Mouse (Mus musculus) monocyte, adult 59 days (primary cell): Measurements from ENCODE around the gene Gm49486. TPM values are rescaled to one million over a fixed set of nuclear protein-coding genes. Genes with fewer than 3 reads are reported as not detected.

Source experiments
- total RNA-seq, 2 experiments: library from RNA; stranded (reverse); gene quantifications; one replicate each; pipeline ENCODE4 v1.2.4; 2023

Gene Gm49486
- total RNA-seq = under 1 TPM in 1 of 2 experiments, not detected in 1; 0.21 TPM

DNA sequence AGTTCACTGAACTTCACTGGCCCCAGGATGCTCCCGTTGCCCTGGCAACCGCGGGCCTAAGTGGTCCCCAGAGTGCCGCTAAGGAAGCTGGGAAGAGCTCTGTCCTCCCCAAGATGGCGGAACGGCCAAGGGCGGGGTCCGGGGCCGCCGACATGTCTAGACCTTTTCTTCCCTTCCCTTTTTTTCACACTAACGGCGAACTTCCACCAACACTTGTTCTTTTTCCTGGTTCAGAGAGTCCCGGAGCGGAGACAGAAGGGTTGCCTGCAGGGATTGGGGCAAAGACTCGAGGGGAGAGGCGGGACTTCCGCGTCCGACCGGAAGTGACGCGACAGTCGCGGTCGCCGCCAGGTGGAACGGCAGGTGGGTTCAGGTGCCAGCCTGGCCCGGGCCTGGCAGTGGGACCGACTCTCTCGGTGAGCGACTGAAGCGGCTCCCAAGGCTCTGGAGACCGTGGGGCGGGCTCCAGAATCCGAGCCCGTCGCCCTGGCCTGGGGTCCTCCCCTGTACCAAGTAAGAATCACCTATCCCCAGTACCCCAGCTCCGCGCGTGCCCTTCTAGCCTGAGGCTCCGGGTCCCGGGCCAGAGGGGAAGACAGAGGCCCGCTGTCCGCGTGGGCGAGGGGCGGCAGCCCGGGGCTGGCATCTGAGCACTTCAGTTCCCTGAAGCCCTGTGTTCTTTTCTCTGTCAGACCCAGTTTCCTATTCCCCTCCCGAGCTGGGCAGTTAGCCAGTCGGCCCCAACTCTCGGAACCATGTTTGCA, at the start of gene Gm49486, which contains the start of gene Pick1:
Gm49486 (plus strand) TSS at position 334 of the 764 bp plus-strand sequence.
Pick1 (plus strand) TSS at position 116 of the 764 bp plus-strand sequence.

DNA sequence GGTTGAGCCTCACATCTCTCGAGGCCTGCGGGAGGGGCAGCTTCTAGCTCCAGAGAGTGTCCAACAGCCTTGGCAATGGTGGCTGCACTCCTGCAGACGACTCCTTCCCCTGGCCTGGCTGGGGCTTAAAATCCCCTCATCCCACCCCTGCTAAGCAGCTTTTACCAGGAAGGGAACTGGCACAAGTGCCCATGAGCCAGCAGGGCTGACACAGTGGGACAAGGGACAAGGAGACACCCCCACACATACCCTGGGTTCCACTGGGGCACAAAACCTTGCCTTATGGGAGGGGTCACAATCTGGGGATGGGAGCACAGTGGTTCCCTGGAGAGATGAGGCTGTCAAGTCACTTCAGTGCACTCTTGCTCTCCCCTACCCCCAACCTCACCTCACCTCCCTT, 25.5 kb downstream of the Gm49486 start, which contains the start of gene Slc16a8:
Slc16a8 (minus strand) TSS at position 101 of the 400 bp plus-strand sequence.

DNA sequence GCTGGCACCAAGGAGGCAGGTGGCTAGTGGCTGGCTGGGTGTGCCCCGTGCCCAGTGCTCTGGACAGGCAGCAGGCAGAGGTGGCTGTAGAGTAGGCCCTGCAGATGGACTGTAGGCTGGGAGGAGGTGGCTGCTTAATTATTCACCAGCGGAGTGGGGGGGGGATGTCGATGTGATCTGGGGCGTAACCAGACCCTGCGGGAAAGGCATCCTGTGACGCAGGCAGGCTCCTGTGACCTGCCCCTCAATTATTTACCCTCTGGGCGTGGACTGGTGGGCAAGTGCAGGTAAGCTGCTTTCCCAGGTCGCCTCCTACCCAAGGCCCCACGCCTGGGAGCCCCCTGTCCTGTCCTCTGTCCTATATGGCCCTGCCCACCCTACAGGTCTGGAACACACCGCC, 56.2 kb downstream of the Gm49486 start, which contains the start of gene Baiap2l2:
Baiap2l2 (minus strand) TSS at position 139 of the 400 bp plus-strand sequence.

Other genes with a start within 250 kb of the Gm49486 start
- gene H1f0, start 200.9 kb upstream of the Gm49486 start, total RNA-seq = 10 to 100 TPM; 41.2 to 48.2 TPM
- not detected for gene Galr3, start 187.5 kb upstream of the Gm49486 start, total RNA-seq
- 10 to 100 TPM; 14.7 to 17.8 TPM for gene Ankrd54, start 166.5 kb upstream of the Gm49486 start, total RNA-seq
- gene Eif3l, start 154.2 kb upstream of the Gm49486 start, total RNA-seq = 10 to 100 TPM; 90.7 to 95.1 TPM
- 10 to 100 TPM; 13.9 to 16.0 TPM for gene Micall1, start 120.5 kb upstream of the Gm49486 start, total RNA-seq
- 10 to 100 TPM; 49.3 to 59.7 TPM for gene Polr2f, start 88.4 kb upstream of the Gm49486 start, total RNA-seq
- gene 1700088E04Rik, start 88.1 kb upstream of the Gm49486 start, total RNA-seq = under 1 TPM in 1 of 2 experiments, not detected in 1; 0.42 TPM
- not detected for gene Sox10, start 64.2 kb upstream of the Gm49486 start, total RNA-seq
- gene Pick1, start 218 bp upstream of the Gm49486 start, total RNA-seq = 10 to 100 TPM; 12.3 to 12.7 TPM
- not detected for gene Slc16a8, start 25.4 kb downstream of the Gm49486 start, total RNA-seq
- gene Baiap2l2, start 56.1 kb downstream of the Gm49486 start, total RNA-seq = not detected
- gene Pla2g6, start 99.0 kb downstream of the Gm49486 start, total RNA-seq = 1 to 10 TPM; 4.7 to 7.8 TPM
- gene Maff, start 117.2 kb downstream of the Gm49486 start, total RNA-seq = 10 to 100 TPM; 70.0 to 72.2 TPM
- gene Tmem184b, start 174.2 kb downstream of the Gm49486 start, total RNA-seq = 100 to 1,000 TPM in 1 of 2 experiments, 10 to 100 TPM in 1; 94.0 to 114 TPM
- gene Csnk1e, start 226.2 kb downstream of the Gm49486 start, total RNA-seq = 100 to 1,000 TPM; 144 to 153 TPM